Mouse (Mus musculus): ENCODE measurements at regions not wholly inside any gene's neighbourhood (a gene's known extent, or its start where the extent isn't known, plus 50 kb on each side); places are given as distances from the start of the nearest gene placed in this dataset.
A peak's percentile ranks its signal among the peaks of the same experiment; 100 is the strongest.

GRCm38 (mm10) chr4:9034280-9034679 is 795.4 kb upstream of the Car8 start:
- TF ChIP-seq CTCF (conservative IDR thresholded peaks at IDR 0.05), result no peak
- no peak for DNase-seq (ENCODE audit: low spot score in 2 of 2)
- Histone ChIP-seq H3K4me3 (no peak overlapping the region), H3K27ac (no peak overlapping the region)

- no peak overlapping the region for H3K4me3 ChIP-seq
- no peak for DNase-seq (ENCODE audit: low spot score in 2 of 2)
- no peak overlapping the region for H3K27ac ChIP-seq
- no peak for TF ChIP-seq CTCF (conservative IDR thresholded peaks at IDR 0.05)
Observed at GRCm38 (mm10) chr4:9033106-9033642, 794.3 kb upstream of the Car8 start.

GRCm38 (mm10) chr4:9031634-9032033 is 792.8 kb upstream of the Car8 start:
- Histone ChIP-seq H3K4me3 (no peak overlapping the region), H3K27ac (no peak overlapping the region)
- no peak for TF ChIP-seq CTCF (conservative IDR thresholded peaks at IDR 0.05)
- no peak for DNase-seq (ENCODE audit: low spot score in 2 of 2)

GRCm38 (mm10) chr4:9028946-9029345 is 790.1 kb upstream of the Car8 start:
- no peak for TF ChIP-seq CTCF (conservative IDR thresholded peaks at IDR 0.05)
- no peak for DNase-seq (ENCODE audit: low spot score in 2 of 2)
- H3K4me3 ChIP-seq, result peak overlapping the region; percentile 52
- peak overlapping the region; percentile 85; the same call in 1 of the 2 replicates for H3K27ac ChIP-seq

GRCm38 (mm10) chr4:9028475-9028874 is 789.6 kb upstream of the Car8 start:
- Histone ChIP-seq H3K27ac (peak overlapping the region; percentile 85), H3K4me3 (peak overlapping the region; percentile 52)
- no peak for TF ChIP-seq CTCF (conservative IDR thresholded peaks at IDR 0.05)
- DNase-seq (ENCODE audit: low spot score in 2 of 2), result peak; percentile 50 to 60

GRCm38 (mm10) chr4:9027798-9028404 is 789.1 kb upstream of the Car8 start:
- Histone ChIP-seq H3K27ac (peak overlapping the region; percentile 85), H3K4me3 (peak overlapping the region; percentile 52)
- DNase-seq (ENCODE audit: low spot score in 2 of 2), result peak; percentile 83 to 92
- TF ChIP-seq CTCF (conservative IDR thresholded peaks at IDR 0.05), result peak; percentile 97

GRCm38 (mm10) chr4:9027383-9027782 is 788.5 kb upstream of the Car8 start:
- TF ChIP-seq CTCF (conservative IDR thresholded peaks at IDR 0.05), result no peak
- Histone ChIP-seq H3K27ac (peak overlapping the region; percentile 85), H3K4me3 (peak overlapping the region; percentile 52)
- no peak for DNase-seq (ENCODE audit: low spot score in 2 of 2)

- Histone ChIP-seq H3K4me3 (peak overlapping the region; percentile 52), H3K27ac (no peak overlapping the region; the same call in 1 of the 2 replicates)
- no peak for TF ChIP-seq CTCF (conservative IDR thresholded peaks at IDR 0.05)
- DNase-seq (ENCODE audit: low spot score in 2 of 2), result peak in 1 of 2 experiments; percentile 48
Observed at GRCm38 (mm10) chr4:9026841-9027240, 788.0 kb upstream of the Car8 start.

- Histone ChIP-seq H3K4me3 (no peak overlapping the region), H3K27ac (no peak overlapping the region)
- no peak for TF ChIP-seq CTCF (conservative IDR thresholded peaks at IDR 0.05)
- DNase-seq (ENCODE audit: low spot score in 2 of 2), result no peak
Observed at GRCm38 (mm10) chr4:9025821-9026470, 787.1 kb upstream of the Car8 start.

GRCm38 (mm10) chr4:9024216-9024925 is 785.5 kb upstream of the Car8 start:
- no peak for TF ChIP-seq CTCF (conservative IDR thresholded peaks at IDR 0.05)
- peak overlapping the region; percentile 36; the same call in 1 of the 2 replicates for H3K27ac ChIP-seq
- DNase-seq (ENCODE audit: low spot score in 2 of 2), result no peak

GRCm38 (mm10) chr4:9019241-9020110 is 780.6 kb upstream of the Car8 start:
- Histone ChIP-seq H3K4me3 (no peak overlapping the region; the same call in 1 of the 2 replicates), H3K27ac (no peak overlapping the region)
- TF ChIP-seq CTCF (conservative IDR thresholded peaks at IDR 0.05), result no peak
- DNase-seq (ENCODE audit: low spot score in 2 of 2), result peak; percentile 43 to 55

More at GRCm38 (mm10) chr4:9024216-9024925, 785.5 kb upstream of the Car8 start:
- H3K4me3 ChIP-seq, result no peak overlapping the region

- no peak for DNase-seq (ENCODE audit: low spot score in 2 of 2)
- Histone ChIP-seq H3K4me3 (no peak overlapping the region), H3K27ac (no peak overlapping the region)
Observed at GRCm38 (mm10) chr4:9018236-9018635, 779.4 kb upstream of the Car8 start.

More at GRCm38 (mm10) chr4:9018236-9018635, 779.4 kb upstream of the Car8 start:
- no peak for TF ChIP-seq CTCF (conservative IDR thresholded peaks at IDR 0.05)

Measured in layer of hippocampus, adult 2 months (tissue).